Mouse (Mus musculus) cerebellum, adult (tissue): ENCODE measurements at regions not wholly inside any gene's neighbourhood (a gene's known extent, or its start where the extent isn't known, plus 50 kb on each side); places are given as distances from the start of the nearest gene placed in this dataset.
"Not testable (repeated sequence)": the region's sequence is repeated elsewhere in the genome, so short reads cannot be mapped to it uniquely, and the experiment has no call there.

ENCODE experiments used
- ATAC-seq: cut with Nextera tagmentation; 2 replicates; pipeline ENCODE4 v1.9.2; 2017; ENCODE audit warnings: mild to moderate bottlenecking, moderate library complexity, mixed read lengths; ENCODE audit not compliant: insufficient number of reproducible peaks, low FRiP score, low TSS enrichment

- no peak for ATAC-seq
These were observed 258.3 kb downstream of the Etnk1 start for GRCm38 (mm10) chr6:143425182-143425829.

GRCm38 (mm10) chr6:143431896-143432450 is 265.0 kb downstream of the Etnk1 start:
- ATAC-seq: no peak

- ATAC-seq: no peak
These were observed 270.6 kb downstream of the Etnk1 start for GRCm38 (mm10) chr6:143437367-143438271.

- no peak for ATAC-seq
These were observed 271.2 kb downstream of the Etnk1 start for GRCm38 (mm10) chr6:143438272-143438591.

GRCm38 (mm10) chr6:143439484-143439883 is 272.5 kb downstream of the Etnk1 start:
- ATAC-seq: no peak

- ATAC-seq: no peak
These were observed 273.4 kb downstream of the Etnk1 start for GRCm38 (mm10) chr6:143440237-143440950.

GRCm38 (mm10) chr6:143442361-143442760 is 275.3 kb downstream of the Etnk1 start:
- ATAC-seq: no peak

GRCm38 (mm10) chr6:143443446-143443845 is 276.4 kb downstream of the Etnk1 start:
- ATAC-seq: no peak

- no peak for ATAC-seq
These were observed 277.8 kb downstream of the Etnk1 start for GRCm38 (mm10) chr6:143444782-143445181.

GRCm38 (mm10) chr6:143445834-143446552 is 279.0 kb downstream of the Etnk1 start:
- no peak for ATAC-seq

GRCm38 (mm10) chr6:143447060-143447459 is 280.0 kb downstream of the Etnk1 start:
- ATAC-seq: no peak

GRCm38 (mm10) chr6:143449071-143449470 is 282.1 kb downstream of the Etnk1 start:
- ATAC-seq: no peak

- no peak for ATAC-seq
These were observed 284.8 kb downstream of the Etnk1 start for GRCm38 (mm10) chr6:143451869-143452268.

- ATAC-seq: no peak
These were observed 287.7 kb downstream of the Etnk1 start for GRCm38 (mm10) chr6:143454695-143455218.

GRCm38 (mm10) chr6:143464907-143465537 is 298.0 kb downstream of the Etnk1 start:
- peak; percentile 31; the same call in 1 of the 2 replicates for ATAC-seq

- ATAC-seq: not testable (repeated sequence)
These were observed 305.7 kb downstream of the Etnk1 start for GRCm38 (mm10) chr6:143472676-143473075.

GRCm38 (mm10) chr6:143474396-143474795 is 307.4 kb downstream of the Etnk1 start:
- no peak for ATAC-seq

- no peak for ATAC-seq
These were observed 308.3 kb downstream of the Etnk1 start for GRCm38 (mm10) chr6:143475296-143475695.

GRCm38 (mm10) chr6:143477396-143477795 is 310.4 kb downstream of the Etnk1 start:
- ATAC-seq: no peak; the same call in 1 of the 2 replicates
